Mouse (Mus musculus): Measurements from ENCODE around the gene Rnf207. TPM values are rescaled to one million over a fixed set of nuclear protein-coding genes. Genes with fewer than 3 reads are reported as not detected.

Gene Rnf207
- total and polyA plus RNA-seq, 2 experiments from 2014 or later = 5.7 to 6.6 TPM

GRCm38 (mm10) chr4:152353886-152354637, 35.3 kb upstream of the Rnf207 start:
- Histone ChIP-seq H3K27me3 (ENCODE audit: insufficient read depth, low read length) (no peaks in the 10 kb centered on the region), H3K4me1 (ENCODE audit: insufficient read depth, low read length) (peaks cover 6% of the 10 kb centered on the region), H3K9me3 (ENCODE audit: low read length) (no peaks in the 10 kb centered on the region), H3K9ac (replicated peaks; ENCODE audit: low read length) (no peak overlapping the region), H3K27ac (no peak overlapping the region), H3K4me2 (ENCODE audit: low read depth, low read length) (no peak overlapping the region), H3K4me3 (ENCODE audit: low read length) (no peak overlapping the region), H3K36me3 (ENCODE audit: insufficient read depth, low read length) (peaks cover 3% of the 10 kb centered on the region; the same call in 1 of the 2 replicates)
- ATAC-seq (no peak), DNase-seq (ENCODE audit: low spot score) (no peak)
- no peak for TF ChIP-seq CTCF (IDR thresholded peaks at IDR 0.05; ENCODE audit: low read depth)
- 75% methylated on average over 14 of the region's 14 CpGs for WGBS

GRCm38 (mm10) chr4:152351422-152352305, 32.9 kb upstream of the Rnf207 start:
- no peak overlapping the region for H3K4me2 ChIP-seq (ENCODE audit: low read depth, low read length)
- TF ChIP-seq CTCF (IDR thresholded peaks at IDR 0.05; ENCODE audit: low read depth) = peak; percentile 49
- WGBS = 7% methylated on average over 14 of the region's 14 CpGs

GRCm38 (mm10) chr4:152350722-152351421, 32.1 kb upstream of the Rnf207 start:
- no peak overlapping the region for H3K4me3 ChIP-seq (ENCODE audit: low read length)
- TF ChIP-seq CTCF (IDR thresholded peaks at IDR 0.05; ENCODE audit: low read depth) = no peak
- H3K9ac ChIP-seq (replicated peaks; ENCODE audit: low read length) = no peak overlapping the region
- no peaks in the 10 kb centered on the region for H3K27me3 ChIP-seq (ENCODE audit: insufficient read depth, low read length)
- H3K9me3 ChIP-seq (ENCODE audit: low read length) = no peaks in the 10 kb centered on the region
- H3K4me2 ChIP-seq (ENCODE audit: low read depth, low read length) = peak overlapping the region; percentile 46; the same call in 1 of the 2 replicates
- H3K36me3 ChIP-seq (ENCODE audit: insufficient read depth, low read length) = no peaks in the 10 kb centered on the region
- H3K27ac ChIP-seq = peak overlapping the region; percentile 72
- 30% methylated on average over 8 of the region's 8 CpGs for WGBS
- peaks cover 6% of the 10 kb centered on the region for H3K4me1 ChIP-seq (ENCODE audit: insufficient read depth, low read length)
- no peak for DNase-seq (ENCODE audit: low spot score)
- ATAC-seq = 0 out of 2 replicates have a peak, but pooled peaks have one; percentile 4

More at GRCm38 (mm10) chr4:152351422-152352305, 32.9 kb upstream of the Rnf207 start:
- ATAC-seq (peak; percentile 44), DNase-seq (ENCODE audit: low spot score) (peak; percentile 66)
- Histone ChIP-seq H3K4me1 (ENCODE audit: insufficient read depth, low read length) (peaks cover 6% of the 10 kb centered on the region), H3K27me3 (ENCODE audit: insufficient read depth, low read length) (no peaks in the 10 kb centered on the region), H3K9me3 (ENCODE audit: low read length) (no peaks in the 10 kb centered on the region), H3K9ac (replicated peaks; ENCODE audit: low read length) (no peak overlapping the region), H3K4me3 (ENCODE audit: low read length) (no peak overlapping the region), H3K27ac (0 out of 2 replicates have a peak overlapping the region, but pooled peaks have one; percentile 7), H3K36me3 (ENCODE audit: insufficient read depth, low read length) (peaks cover 3% of the 10 kb centered on the region; the same call in 1 of the 2 replicates)

- H3K4me3 ChIP-seq (ENCODE audit: low read length) = no peak overlapping the region
- DNase-seq (ENCODE audit: low spot score) (peak; percentile 90), ATAC-seq (peak; percentile 51)
- no peaks in the 10 kb centered on the region for H3K9me3 ChIP-seq (ENCODE audit: low read length)
- WGBS = 3% methylated on average over 17 of the region's 17 CpGs
- H3K4me1 ChIP-seq (ENCODE audit: insufficient read depth, low read length) = peaks cover 6% of the 10 kb centered on the region
- H3K9ac ChIP-seq (replicated peaks; ENCODE audit: low read length) = peak overlapping the region; percentile 31; the same call in 1 of the 2 replicates
- no peaks in the 10 kb centered on the region for H3K36me3 ChIP-seq (ENCODE audit: insufficient read depth, low read length)
- H3K27ac ChIP-seq = peak overlapping the region; percentile 83
- TF ChIP-seq CTCF (IDR thresholded peaks at IDR 0.05; ENCODE audit: low read depth) = no peak
- no peaks in the 10 kb centered on the region for H3K27me3 ChIP-seq (ENCODE audit: insufficient read depth, low read length)
- peak overlapping the region; percentile 46 for H3K4me2 ChIP-seq (ENCODE audit: low read depth, low read length)
Observed at GRCm38 (mm10) chr4:152349837-152350381, 31.1 kb upstream of the Rnf207 start.

GRCm38 (mm10) chr4:152345120-152345889, 26.5 kb upstream of the Rnf207 start:
- WGBS = 50% methylated on average over 7 of the region's 7 CpGs
- H3K4me3 ChIP-seq (ENCODE audit: low read length) = no peak overlapping the region
- H3K4me1 ChIP-seq (ENCODE audit: insufficient read depth, low read length) = peaks cover 7% of the 10 kb centered on the region
- H3K9ac ChIP-seq (replicated peaks; ENCODE audit: low read length) = no peak overlapping the region
- no peak for TF ChIP-seq CTCF (IDR thresholded peaks at IDR 0.05; ENCODE audit: low read depth)
- H3K36me3 ChIP-seq (ENCODE audit: insufficient read depth, low read length) = no peaks in the 10 kb centered on the region
- DNase-seq (ENCODE audit: low spot score) (no peak), ATAC-seq (no peak)
- no peaks in the 10 kb centered on the region for H3K9me3 ChIP-seq (ENCODE audit: low read length)
- H3K4me2 ChIP-seq (ENCODE audit: low read depth, low read length) = no peak overlapping the region
- H3K27me3 ChIP-seq (ENCODE audit: insufficient read depth, low read length) = no peaks in the 10 kb centered on the region
- H3K27ac ChIP-seq = no peak overlapping the region

All from hindbrain, postnatal 0 days (tissue).